Mouse (Mus musculus) inflammation-experienced regulatory T-cells (primary cell): ENCODE measurements around the gene Zswim4. TPM values are rescaled to one million over a fixed set of nuclear protein-coding genes. Genes with fewer than 3 reads are reported as not detected.

Experiments used
- polyA plus RNA-seq, 2 experiments: library from polyadenylated mRNA; unstranded; fragments of 100-300 nt; shearing (Covaris generic); gene quantifications; one replicate each; pipeline ENCODE4 v1.2.1; 2017

Zswim4 gene
- polyA plus RNA-seq = 10 to 100 TPM; 14.8 to 16.2 TPM

DNA sequence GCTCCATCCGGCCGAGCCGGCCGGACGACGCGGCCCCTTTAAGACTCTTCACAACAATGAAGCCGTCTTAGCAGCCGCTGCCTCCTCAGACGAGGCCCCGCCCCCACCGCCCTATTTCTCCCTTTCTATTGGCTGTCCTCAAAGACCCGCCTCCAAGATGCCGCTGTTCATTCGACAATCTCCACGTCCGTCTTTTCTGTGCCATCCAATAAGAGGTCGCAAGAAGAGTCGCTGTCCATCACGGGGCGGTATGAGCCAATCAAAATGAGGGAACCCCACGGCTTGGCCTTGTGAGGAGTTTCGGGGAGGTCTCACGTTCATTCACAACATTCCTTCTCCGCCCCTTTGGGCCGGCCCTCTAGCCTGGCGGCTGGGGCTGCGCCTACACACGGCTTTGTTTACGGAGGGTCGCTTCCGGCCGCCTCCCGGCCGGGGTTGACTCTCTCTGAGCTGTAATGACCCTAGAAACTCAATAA is at the start of gene Zswim4:
Gene Zswim4, minus strand, starts transcription at position 58 of the 476 bp plus-strand sequence.

DNA sequence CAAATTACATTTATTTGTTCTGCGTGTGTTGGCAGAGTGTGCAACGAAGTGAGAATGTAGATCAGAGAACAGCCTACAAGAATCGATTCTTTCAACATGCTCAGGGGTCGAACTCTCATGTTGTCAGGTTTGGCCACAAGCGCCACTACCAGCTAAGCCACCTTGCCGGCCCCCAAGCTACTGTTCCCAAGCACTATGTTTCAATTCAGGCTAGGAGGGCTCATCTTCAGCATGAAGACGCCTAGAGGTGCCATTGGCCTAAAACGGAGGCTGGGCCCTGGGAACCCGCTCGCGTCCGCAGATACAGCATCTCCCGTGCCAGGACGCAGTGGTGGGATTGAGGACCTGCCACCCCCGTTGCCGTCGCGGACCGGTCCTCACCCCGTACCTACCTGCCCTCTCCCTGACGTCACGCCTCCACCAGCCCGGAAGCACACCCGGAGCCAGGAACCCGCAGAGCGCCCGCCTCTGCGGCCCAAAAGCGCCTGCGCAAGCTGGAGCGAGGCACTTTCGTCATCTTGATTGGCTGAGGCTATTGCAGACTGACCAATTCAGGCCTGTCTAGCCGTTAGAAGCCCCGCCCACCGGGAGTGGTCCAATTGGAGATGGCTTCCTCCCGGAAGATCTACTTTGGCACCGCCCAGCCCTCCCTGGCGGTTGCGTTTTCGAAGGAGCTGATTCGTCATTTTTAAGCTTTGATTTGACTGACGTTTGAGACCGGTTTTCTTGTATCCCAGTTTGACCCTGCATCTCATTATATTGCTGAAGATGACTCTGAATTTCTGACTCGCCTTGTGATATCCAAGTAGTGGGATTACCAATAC is 33.3 kb upstream of the Zswim4 start, which contains the start of gene Ccdc130:
Gene Ccdc130, minus strand, starts transcription at position 431 of the 824 bp plus-strand sequence.

DNA sequence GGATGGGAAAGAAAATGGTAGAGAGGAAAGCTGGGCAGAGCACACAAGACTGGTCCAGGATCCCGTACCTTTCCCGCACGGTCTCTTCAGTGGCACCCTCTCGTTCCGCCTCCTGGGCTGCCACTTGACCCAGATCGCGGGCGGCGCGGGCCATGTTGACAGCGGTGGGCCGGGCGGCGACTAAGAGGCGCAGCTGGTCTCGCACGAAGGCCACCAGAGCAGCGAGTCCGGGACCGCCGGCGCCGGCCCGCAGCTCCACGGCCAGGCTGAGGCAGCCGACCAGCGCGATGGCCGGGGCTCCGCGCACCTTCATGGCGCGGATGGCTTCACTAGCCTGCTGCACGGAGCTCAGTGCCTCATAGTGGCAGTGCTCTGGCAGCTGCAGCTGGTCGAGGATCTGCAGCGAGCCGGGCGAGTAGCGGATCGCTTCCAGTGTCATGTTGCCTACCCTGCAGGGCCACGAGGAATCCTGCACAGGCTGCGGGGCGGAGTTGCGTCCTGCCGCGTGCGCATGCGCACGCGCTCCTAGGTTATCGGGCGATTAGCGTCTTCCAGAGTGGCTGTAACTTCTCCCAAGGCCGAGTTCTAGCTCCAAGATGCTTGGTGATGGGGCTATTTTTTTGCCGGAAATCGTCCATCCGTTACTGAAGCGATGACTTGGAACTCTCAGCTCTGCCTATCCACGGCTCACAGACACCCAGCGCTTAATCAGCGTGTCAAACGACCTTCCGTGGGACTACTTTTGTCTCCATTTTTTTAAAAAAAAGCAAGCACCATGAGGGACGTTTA is 20.2 kb upstream of the Zswim4 start, which contains the start of gene Mri1:
Gene Mri1, minus strand, starts transcription at position 505 of the 789 bp plus-strand sequence.

DNA sequence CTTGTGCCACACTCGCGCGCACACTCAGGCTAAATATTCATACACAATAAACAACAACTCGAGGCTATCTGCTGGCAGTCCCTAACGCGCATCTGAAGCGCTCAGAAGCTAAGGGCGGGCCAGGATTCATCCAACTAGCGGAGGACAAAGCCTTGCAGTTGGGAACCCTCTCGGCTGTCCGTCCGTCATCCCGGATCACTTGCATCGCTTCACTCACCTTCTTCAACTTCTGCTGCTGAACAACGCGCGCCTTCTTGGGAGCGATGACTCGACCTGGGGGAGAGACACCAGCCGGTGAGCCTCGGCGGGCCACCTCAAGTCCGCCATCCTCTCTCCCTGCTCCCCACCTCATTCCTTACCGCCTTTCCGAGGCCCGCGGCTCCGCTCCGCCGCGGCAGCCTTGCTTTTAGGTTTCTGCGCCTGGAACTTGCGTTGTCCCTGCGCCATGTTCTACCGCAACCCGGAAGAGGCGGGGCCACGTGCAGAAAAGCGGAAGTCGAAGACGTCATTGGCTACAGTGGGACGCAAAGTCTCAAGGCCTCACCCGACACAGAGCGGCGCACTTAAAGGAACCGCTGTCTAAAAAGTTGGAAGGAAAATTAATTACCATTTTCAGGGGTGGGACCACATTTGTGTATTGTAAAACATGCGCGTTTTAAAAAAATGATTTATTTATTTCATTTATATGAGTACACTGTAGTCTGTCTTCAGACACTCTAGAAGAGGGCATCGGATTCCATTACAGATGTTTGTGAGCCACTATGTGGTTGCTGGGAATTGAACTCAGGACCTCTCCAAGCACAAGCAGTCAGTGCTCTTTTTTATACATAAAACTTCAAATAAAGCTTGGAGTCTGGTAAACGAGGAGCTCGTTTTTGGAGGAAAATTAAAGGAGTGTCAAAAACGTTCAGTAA is 12.7 kb upstream of the Zswim4 start, which contains the start of gene D8Ertd738e:
Gene D8Ertd738e, minus strand, starts transcription at position 463 of the 914 bp plus-strand sequence.

DNA sequence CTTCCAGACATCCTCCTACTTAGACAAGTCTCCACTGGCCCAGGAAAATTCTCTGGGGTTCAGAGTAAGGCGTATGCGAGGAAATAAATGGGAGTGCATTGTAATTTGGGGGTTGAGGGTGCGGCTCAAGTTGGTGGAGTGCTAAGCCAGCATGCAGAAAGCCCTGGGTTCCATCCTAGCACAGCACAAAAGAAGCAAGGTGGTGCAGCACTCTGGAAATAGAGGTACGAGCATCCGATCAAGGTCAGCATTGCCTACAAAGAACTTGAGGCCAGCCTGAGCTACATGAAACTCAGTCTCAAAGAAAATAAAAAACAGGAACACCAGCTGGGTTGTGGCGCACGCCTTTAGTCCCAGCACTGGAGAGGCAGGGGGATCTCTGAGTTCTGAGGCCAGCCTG is 51.7 kb downstream of the Zswim4 start, which contains the start of gene Nanos3:
Gene Nanos3, minus strand, starts transcription at position 101 of the 400 bp plus-strand sequence.

Other genes with a start within 250 kb of the Zswim4 start
- 10 to 100 TPM; 10.8 to 13.7 TPM for gene Samd1, start 239.4 kb downstream of the Zswim4 start, polyA plus RNA-seq
- gene 1700067K01Rik, start 235.6 kb downstream of the Zswim4 start, polyA plus RNA-seq = 1 to 10 TPM in 1 of 2 experiments, under 1 TPM in 1; 0.27 to 1.9 TPM
- 1 to 10 TPM; 2.9 to 7.6 TPM for gene 2210011C24Rik, start 224.9 kb downstream of the Zswim4 start, polyA plus RNA-seq
- 10 to 100 TPM; 11.3 to 13.7 TPM for gene Palm3, start 215.6 kb downstream of the Zswim4 start, polyA plus RNA-seq
- gene Il27ra, start 194.5 kb downstream of the Zswim4 start, polyA plus RNA-seq = 100 to 1,000 TPM; 365 to 373 TPM
- gene Rln3, start 192.1 kb downstream of the Zswim4 start, polyA plus RNA-seq = 100 to 1,000 TPM in 1 of 2 experiments, 10 to 100 TPM in 1; 65.5 to 209 TPM
- gene Gm10643, start 171.9 kb downstream of the Zswim4 start, polyA plus RNA-seq = 1 to 10 TPM; 2.0 to 3.5 TPM
- 10 to 100 TPM; 23.1 to 37.3 TPM for gene Rfx1, start 170.2 kb downstream of the Zswim4 start, polyA plus RNA-seq
- 10 to 100 TPM; 28.6 to 31.3 TPM for gene Dcaf15, start 132.3 kb downstream of the Zswim4 start, polyA plus RNA-seq
- gene Podnl1, start 111.1 kb downstream of the Zswim4 start, polyA plus RNA-seq = 10 to 100 TPM; 21.0 to 24.1 TPM
- 10 to 100 TPM; 42.3 to 51.2 TPM for gene Cc2d1a, start 89.1 kb downstream of the Zswim4 start, polyA plus RNA-seq
- 1 to 10 TPM; 1.5 to 1.8 TPM for gene 4930432K21Rik, start 89.0 kb downstream of the Zswim4 start, polyA plus RNA-seq
- 1 to 10 TPM in 1 of 2 experiments, under 1 TPM in 1; 0.90 to 3.7 TPM for gene Nanos3, start 51.8 kb downstream of the Zswim4 start, polyA plus RNA-seq
- 100 to 1,000 TPM; 221 to 259 TPM for gene D8Ertd738e, start 12.7 kb upstream of the Zswim4 start, polyA plus RNA-seq
- gene Mri1, start 20.3 kb upstream of the Zswim4 start, polyA plus RNA-seq = 100 to 1,000 TPM in 1 of 2 experiments, 10 to 100 TPM in 1; 98.0 to 107 TPM
- 10 to 100 TPM; 39.1 to 48.4 TPM for gene Ccdc130, start 33.3 kb upstream of the Zswim4 start, polyA plus RNA-seq
- 10 to 100 TPM; 10.1 to 12.7 TPM for gene Cacna1a, start 151.4 kb upstream of the Zswim4 start, polyA plus RNA-seq